Mouse (Mus musculus) forebrain, embryonic 12.5 days (tissue): ENCODE measurements around the gene Ngdn. TPM values are rescaled to one million over a fixed set of nuclear protein-coding genes. Genes with fewer than 3 reads are reported as not detected.
"Not testable (repeated sequence)": the region's sequence is repeated elsewhere in the genome, so short reads cannot be mapped to it uniquely, and the experiment has no call there.

Source experiments
- ATAC-seq: fragments of 200-750 bp; cut with Nextera tagmentation; 2 replicates; pipeline ENCODE4 v1.8.0; 2017; ENCODE audit warnings: moderate TSS enrichment; ENCODE audit not compliant: low FRiP score
- H3K27ac ChIP-seq: fragments of 300-500 bp; sonication (generic); 2 replicates; pipeline ENCODE4 v1.5.1; 2016; ENCODE audit warnings: mild to moderate bottlenecking
- H3K27me3 ChIP-seq: fragments of 300-500 bp; sonication (generic); 2 replicates; pipeline ENCODE4 v1.6.1; 2016; ENCODE audit warnings: mild to moderate bottlenecking
- H3K36me3 ChIP-seq: fragments of 300-500 bp; sonication (generic); replicated peaks from 2 replicates; pipeline ENCODE4 v1.6.1; 2016; ENCODE audit warnings: mild to moderate bottlenecking
- H3K4me1 ChIP-seq: fragments of 300-500 bp; sonication (generic); 2 replicates; pipeline ENCODE4 v1.6.1; 2016
- H3K4me2 ChIP-seq: fragments of 300-500 bp; sonication (generic); 2 replicates; pipeline ENCODE4 v1.6.1; 2016; ENCODE audit warnings: mild to moderate bottlenecking, moderate library complexity
- H3K4me3 ChIP-seq: fragments of 300-500 bp; sonication (generic); replicated peaks from 2 replicates; pipeline ENCODE4 v1.5.1; 2016; ENCODE audit warnings: mild to moderate bottlenecking
- H3K9ac ChIP-seq: fragments of 300-500 bp; sonication (generic); 2 replicates; pipeline ENCODE4 v1.6.1; 2016; ENCODE audit warnings: mild to moderate bottlenecking
- H3K9me3 ChIP-seq: fragments of 300-500 bp; sonication (generic); 2 replicates; pipeline ENCODE4 v1.6.1; 2016
- WGBS: fragments of 180-500 bp; shearing (Covaris S2); methylation state at CpG from one replicate; pipeline ENCODE4 v1.1.7; 2016; 5-methylcytosine and 5-hydroxymethylcytosine counted together
- polyA plus RNA-seq: library from polyadenylated mRNA; unstranded; fragments of >200 nt; fragmentation: Nextera tagmentation; extraction: Ambion mirVana; gene quantifications from 2 replicates; pipeline ENCODE4 v1.2.1, GENCODE M21; 2016

Gene Ngdn
- polyA plus RNA-seq, 1 experiment from 2014 or later, result 71.7 TPM

DNA sequence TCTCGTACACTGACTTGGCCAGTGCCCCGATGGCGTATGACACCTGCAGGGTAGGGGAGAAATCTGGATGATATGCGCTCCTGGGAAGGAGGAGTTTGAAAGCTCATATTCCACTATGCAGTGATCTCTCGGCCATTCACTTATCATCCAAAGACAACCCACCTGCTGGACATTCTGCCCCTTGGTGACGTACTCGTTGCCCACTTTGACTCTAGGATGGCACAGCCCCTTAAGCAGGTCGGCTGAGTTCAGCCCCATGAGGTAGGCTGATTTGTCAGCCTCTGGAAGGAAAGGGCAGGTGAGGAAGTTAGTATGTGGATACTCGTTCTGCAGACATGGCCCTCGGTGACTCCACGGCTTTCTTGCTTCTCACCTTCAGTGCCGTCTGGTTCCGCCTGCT lies 26.4 kb upstream of the Ngdn start:
- 95% methylated on average over 13 of the region's 13 CpGs for WGBS
- H3K27me3 ChIP-seq, result no peaks in the 10 kb centered on the region
- no peak overlapping the region for H3K4me2 ChIP-seq
- no peak overlapping the region for H3K27ac ChIP-seq
- H3K9ac ChIP-seq, result no peak overlapping the region
- ATAC-seq, result no peak
- H3K9me3 ChIP-seq, result no peaks in the 10 kb centered on the region
- peaks cover 1% of the 10 kb centered on the region; the same call in 1 of the 2 replicates for H3K4me1 ChIP-seq
- H3K4me3 ChIP-seq, result no peak overlapping the region
- H3K36me3 ChIP-seq, result no peaks in the 10 kb centered on the region

DNA sequence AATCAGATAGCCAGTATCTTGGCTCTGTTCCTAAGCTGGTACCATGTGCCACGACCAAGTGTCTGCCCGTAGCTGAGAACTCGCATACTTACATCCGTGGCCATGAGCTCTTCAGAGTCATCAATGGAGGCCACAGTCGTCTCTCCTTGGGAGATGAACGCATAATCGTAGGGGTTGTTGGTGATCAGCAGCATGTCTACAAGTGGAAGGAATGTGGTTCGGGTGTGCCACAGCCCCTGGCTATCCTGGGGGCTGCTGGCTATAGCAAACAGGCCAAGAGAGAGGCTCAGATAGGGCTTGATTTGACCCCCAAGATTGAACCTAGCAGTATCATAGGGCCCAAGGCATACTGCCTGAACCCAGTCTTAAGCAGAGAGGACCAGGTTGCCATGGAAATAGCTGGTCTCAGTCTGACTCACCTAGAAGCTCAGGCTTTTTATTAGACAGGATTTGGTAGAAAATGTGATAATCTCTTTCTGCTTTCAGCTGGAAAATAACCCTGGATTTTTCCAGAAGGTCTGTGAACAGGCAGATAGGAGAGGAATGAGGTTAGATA lies 25.3 kb upstream of the Ngdn start:
- 91% methylated on average over 8 of the region's 8 CpGs for WGBS
- Histone ChIP-seq H3K4me2 (no peak overlapping the region), H3K4me3 (no peak overlapping the region), H3K9ac (no peak overlapping the region), H3K36me3 (no peaks in the 10 kb centered on the region), H3K27me3 (no peaks in the 10 kb centered on the region), H3K27ac (no peak overlapping the region), H3K9me3 (no peaks in the 10 kb centered on the region), H3K4me1 (peaks cover 12% of the 10 kb centered on the region)
- ATAC-seq, result no peak

DNA sequence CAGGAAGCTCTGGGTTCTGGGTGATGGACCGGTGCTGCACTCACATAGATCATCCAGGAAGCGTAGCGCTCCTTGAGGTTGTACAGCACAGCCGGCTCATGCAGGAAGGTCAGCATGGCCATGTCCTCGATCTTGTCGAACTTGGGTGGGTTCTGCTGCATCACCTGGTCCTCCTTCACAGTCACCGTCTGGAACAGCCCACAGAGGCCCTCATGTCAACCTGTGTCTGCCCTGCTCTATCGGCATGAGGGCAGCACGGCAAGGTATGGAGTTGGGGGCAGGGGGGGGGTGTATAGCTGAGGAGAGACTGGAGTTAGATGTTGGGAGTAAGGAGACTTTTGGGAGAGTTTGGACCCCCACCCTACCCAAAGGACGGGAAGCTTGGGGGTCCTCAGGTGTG lies 23.1 kb upstream of the Ngdn start:
- Histone ChIP-seq H3K4me2 (no peak overlapping the region), H3K9ac (no peak overlapping the region), H3K4me1 (peaks cover 35% of the 10 kb centered on the region), H3K27me3 (no peaks in the 10 kb centered on the region), H3K27ac (no peak overlapping the region), H3K4me3 (no peak overlapping the region), H3K9me3 (no peaks in the 10 kb centered on the region), H3K36me3 (no peaks in the 10 kb centered on the region)
- 91% methylated on average over 10 of the region's 10 CpGs for WGBS
- no peak for ATAC-seq

DNA sequence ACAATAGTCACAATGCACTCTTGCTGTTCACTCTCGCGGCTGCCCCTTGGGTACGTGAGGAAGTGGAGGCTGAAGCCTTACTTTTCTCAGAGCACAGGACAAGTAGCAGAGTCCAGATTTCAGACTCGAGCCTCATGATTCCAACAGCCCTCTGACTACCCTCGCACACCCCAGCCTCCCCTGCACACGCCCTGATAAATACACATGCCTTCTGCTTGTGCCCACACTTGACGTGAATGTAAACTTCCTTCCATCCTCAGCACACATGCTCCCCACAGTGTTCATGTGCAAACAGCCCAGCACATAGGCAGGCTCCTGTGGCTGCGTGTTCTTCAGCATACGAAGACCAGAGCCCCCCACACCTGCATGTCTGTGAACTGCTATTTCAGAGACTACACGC lies 21.6 kb upstream of the Ngdn start:
- ATAC-seq, result no peak
- 58% methylated on average over 10 of the region's 10 CpGs for WGBS
- no peak overlapping the region for H3K9ac ChIP-seq
- no peak overlapping the region for H3K4me3 ChIP-seq
- H3K4me1 ChIP-seq, result peaks cover 39% of the 10 kb centered on the region
- no peaks in the 10 kb centered on the region for H3K9me3 ChIP-seq
- H3K36me3 ChIP-seq, result no peaks in the 10 kb centered on the region
- no peak overlapping the region for H3K27ac ChIP-seq
- H3K27me3 ChIP-seq, result no peaks in the 10 kb centered on the region
- H3K4me2 ChIP-seq, result no peak overlapping the region

DNA sequence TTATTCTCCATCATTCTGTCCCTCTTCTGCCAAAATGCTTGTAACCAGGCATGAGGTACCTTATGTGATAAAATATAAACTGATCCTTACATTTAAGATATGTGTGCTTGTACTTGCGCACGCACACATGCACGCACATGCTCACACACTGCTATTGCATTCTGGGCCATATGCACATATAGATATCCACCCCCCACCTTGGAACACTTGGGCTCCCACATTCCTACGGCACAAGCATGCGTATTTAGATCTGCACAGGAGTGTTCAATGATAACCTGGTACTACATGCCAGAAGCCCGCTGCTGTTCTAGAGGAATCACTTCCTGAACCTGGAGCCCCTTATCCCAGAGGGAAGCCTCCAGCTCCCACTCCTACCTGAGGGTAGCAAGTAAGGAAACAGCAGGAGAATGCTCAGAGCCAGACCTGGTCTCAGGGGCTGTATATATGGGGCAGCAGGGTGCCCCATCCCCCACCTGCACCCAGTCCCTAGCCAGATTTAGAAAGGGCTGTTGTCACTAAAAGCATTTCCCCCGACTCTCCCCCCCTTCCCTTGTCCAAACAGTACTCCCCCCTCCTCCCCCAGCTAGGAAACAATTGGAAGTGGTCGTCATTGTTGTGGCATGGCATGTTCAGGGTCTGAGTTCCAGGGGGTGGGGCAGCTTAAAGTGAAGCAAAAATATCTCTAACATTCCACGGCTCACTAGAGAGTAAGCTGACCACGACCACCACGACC lies 21.0 kb upstream of the Ngdn start, which contains the start of gene Myh7:
Gene Myh7, minus strand, starts transcription at position 491 of the 733 bp plus-strand sequence.
- H3K27me3 ChIP-seq, result no peaks in the 10 kb centered on the region
- peaks cover 39% of the 10 kb centered on the region for H3K4me1 ChIP-seq
- peak within 1 kb of the TSS; percentile 13 for H3K4me2 ChIP-seq
- 54% methylated on average over 11 of the region's 11 CpGs for WGBS
- no peaks in the 10 kb centered on the region for H3K9me3 ChIP-seq
- H3K36me3 ChIP-seq, result no peaks in the 10 kb centered on the region
- H3K27ac ChIP-seq, result peak within 1 kb of the TSS; percentile 88
- H3K9ac ChIP-seq, result peak within 1 kb of the TSS; percentile 44
- no peak within 1 kb of the TSS for H3K4me3 ChIP-seq
- ATAC-seq, result 0 out of 2 replicates have a peak, but pooled peaks have one; percentile 10

DNA sequence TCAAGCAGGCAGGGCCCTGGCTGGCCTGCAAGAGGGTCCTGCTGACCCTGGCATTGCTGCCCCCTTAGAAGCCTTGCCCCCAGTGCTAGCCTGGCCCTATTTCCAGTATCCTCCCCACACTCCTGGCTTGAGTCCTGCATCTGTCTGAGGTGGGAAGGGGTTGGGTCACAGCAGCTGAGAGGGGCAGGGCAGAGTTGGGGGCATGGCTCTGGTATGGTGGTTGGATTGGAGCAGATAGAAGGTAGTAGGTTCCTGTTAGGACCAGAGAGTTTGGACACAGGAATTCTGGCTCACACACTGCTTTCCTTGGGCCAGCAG lies 20.4 kb upstream of the Ngdn start:
- Histone ChIP-seq H3K9ac (peak overlapping the region; percentile 42; the same call in 1 of the 2 replicates), H3K27me3 (no peaks in the 10 kb centered on the region), H3K36me3 (no peaks in the 10 kb centered on the region), H3K4me1 (peaks cover 39% of the 10 kb centered on the region), H3K27ac (peak overlapping the region; percentile 88), H3K9me3 (no peaks in the 10 kb centered on the region), H3K4me3 (no peak overlapping the region), H3K4me2 (no peak overlapping the region)
- ATAC-seq, result peak; percentile 24; the same call in 1 of the 2 replicates

DNA sequence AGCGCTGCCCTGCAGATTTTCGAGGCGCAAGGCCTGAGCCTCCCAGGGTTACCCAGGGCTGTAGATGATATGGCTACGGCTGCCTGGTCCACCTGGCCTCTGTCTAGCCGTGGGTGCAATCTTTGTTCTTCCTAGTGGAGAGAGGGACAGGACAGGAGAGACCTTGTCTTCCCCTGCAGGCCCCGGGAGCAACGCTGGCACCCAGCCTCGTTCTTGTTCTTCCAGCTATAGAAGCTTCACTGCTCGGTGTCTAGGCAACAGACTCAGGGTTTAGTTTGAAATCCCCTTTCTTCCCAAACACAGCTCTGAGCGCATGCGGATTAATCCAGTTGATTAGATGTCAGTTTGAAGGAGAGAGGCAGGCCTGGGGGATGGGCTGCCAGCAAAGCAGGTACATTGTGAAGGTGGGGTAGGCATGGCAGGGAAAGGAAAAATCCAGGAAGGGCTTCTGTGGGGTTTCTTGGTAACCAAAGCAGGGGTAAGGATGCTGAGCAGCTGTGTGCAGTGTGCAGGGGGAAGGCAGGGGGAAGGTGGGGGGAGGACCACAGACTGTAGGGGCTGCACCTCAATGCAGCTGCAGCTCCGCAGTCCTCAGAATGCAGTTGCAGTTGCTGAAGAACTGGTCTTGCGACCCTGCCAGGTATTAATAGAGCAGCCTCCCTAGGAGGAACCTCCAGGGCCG lies 19.7 kb upstream of the Ngdn start:
- Histone ChIP-seq H3K4me3 (no peak overlapping the region), H3K36me3 (no peaks in the 10 kb centered on the region), H3K27ac (peak overlapping the region; percentile 88), H3K4me1 (peaks cover 39% of the 10 kb centered on the region), H3K9me3 (no peaks in the 10 kb centered on the region), H3K4me2 (peak overlapping the region; percentile 13), H3K9ac (peak overlapping the region; percentile 44; the same call in 1 of the 2 replicates), H3K27me3 (no peaks in the 10 kb centered on the region)
- 13% methylated on average over 14 of the region's 14 CpGs for WGBS
- ATAC-seq, result peak; percentile 71

DNA sequence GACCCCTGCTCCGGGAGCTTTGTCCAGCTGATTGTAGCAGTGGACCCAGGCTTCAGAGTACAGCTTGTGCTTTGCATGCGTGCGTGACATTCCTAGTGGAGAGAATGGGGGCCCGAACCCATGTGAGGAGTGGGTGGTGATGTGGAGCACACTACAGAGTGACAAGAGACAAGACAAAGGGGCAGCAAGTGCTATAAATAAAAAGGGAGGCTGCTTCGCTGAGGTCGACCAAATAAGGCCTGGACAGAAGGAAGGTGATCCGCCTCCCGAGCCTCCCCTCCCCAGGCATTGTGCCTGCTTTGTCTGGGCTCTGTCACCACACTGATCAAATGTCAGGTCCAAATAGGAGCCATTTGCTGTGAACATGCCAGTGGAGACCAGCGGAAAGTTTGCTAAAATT lies 18.5 kb upstream of the Ngdn start:
- Histone ChIP-seq H3K4me3 (no peak overlapping the region), H3K9me3 (no peaks in the 10 kb centered on the region; the same call in 1 of the 2 replicates), H3K4me1 (peaks cover 39% of the 10 kb centered on the region), H3K4me2 (no peak overlapping the region), H3K36me3 (no peaks in the 10 kb centered on the region), H3K9ac (no peak overlapping the region), H3K27me3 (no peaks in the 10 kb centered on the region), H3K27ac (0 out of 2 replicates have a peak overlapping the region, but pooled peaks have one; percentile 26)
- ATAC-seq, result no peak
- 47% methylated on average over 9 of the region's 9 CpGs for WGBS

DNA sequence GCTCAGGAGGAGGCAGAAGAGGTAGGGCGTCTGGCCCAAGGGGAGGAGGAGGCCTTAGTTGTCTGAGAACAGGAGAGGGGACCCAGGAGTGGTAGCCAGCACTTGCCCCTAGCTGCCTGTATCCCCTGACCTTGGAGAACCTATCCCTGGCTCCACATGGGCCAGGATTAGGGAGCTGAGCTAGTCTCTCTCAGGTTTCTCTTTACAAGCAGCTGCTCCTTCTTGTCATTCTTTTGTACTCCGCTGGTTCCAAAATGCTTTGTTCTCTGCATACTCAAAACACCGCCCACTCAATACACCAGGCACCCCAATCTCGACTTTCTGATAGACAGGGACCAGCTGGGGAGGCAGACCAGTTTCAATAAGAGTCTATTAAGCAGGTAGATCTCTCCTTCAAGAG lies 18.0 kb upstream of the Ngdn start:
- H3K4me2 ChIP-seq, result no peak overlapping the region
- 25% methylated on average over 4 of the region's 4 CpGs for WGBS
- no peaks in the 10 kb centered on the region; the same call in 1 of the 2 replicates for H3K9me3 ChIP-seq
- H3K9ac ChIP-seq, result no peak overlapping the region
- no peaks in the 10 kb centered on the region for H3K27me3 ChIP-seq
- H3K4me1 ChIP-seq, result peaks cover 39% of the 10 kb centered on the region
- no peaks in the 10 kb centered on the region for H3K36me3 ChIP-seq
- no peak overlapping the region for H3K4me3 ChIP-seq
- ATAC-seq, result no peak
- 0 out of 2 replicates have a peak overlapping the region, but pooled peaks have one; percentile 26 for H3K27ac ChIP-seq

DNA sequence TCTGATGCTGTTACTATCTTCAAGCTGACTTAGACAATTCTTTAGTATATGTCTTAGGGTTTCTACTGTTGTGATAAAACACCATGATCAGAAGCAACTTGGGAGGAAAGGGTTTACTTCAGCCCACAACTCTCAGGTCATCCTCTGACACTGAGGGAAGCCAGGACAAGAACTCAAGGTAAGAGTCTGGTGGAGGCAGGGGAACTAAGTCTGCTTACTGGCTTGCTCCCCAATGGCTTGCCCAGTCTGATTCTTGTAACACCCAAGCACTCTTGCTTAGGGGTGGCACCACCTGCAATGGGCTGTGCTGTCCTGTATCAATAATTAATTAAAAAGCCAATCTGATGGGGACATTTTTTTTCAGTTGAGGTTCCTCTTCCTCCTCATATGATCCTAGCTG lies 16.6 kb upstream of the Ngdn start:
- H3K4me3 ChIP-seq, result no peak overlapping the region
- H3K27ac ChIP-seq, result no peak overlapping the region
- H3K27me3 ChIP-seq, result no peaks in the 10 kb centered on the region
- H3K9ac ChIP-seq, result no peak overlapping the region
- H3K9me3 ChIP-seq, result no peaks in the 10 kb centered on the region; the same call in 1 of the 2 replicates
- no peak overlapping the region for H3K4me2 ChIP-seq
- ATAC-seq, result no peak
- peaks cover 45% of the 10 kb centered on the region for H3K4me1 ChIP-seq
- H3K36me3 ChIP-seq, result no peaks in the 10 kb centered on the region

DNA sequence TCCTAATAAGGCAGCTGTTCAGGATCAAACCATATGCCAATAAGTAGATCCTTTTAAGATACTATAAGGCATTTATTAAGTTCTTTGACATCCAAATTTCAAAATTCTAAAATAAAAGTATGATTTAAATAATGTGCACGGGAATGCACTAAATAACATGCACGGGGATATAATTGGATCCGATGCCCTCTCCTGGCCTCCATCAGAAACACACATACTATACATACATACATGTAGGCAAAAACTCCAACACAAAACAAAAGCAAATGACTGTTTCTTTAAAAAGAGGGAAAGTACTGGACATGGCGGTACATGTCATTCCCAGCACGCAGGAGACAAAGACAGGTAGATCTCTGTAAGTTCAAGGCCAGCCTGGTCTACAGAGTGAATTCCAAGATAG lies 15.4 kb upstream of the Ngdn start:
- H3K4me2 ChIP-seq, H3K4me3 ChIP-seq, H3K9me3 ChIP-seq, H3K36me3 ChIP-seq, H3K27ac ChIP-seq, H3K27me3 ChIP-seq, ATAC-seq, H3K9ac ChIP-seq: not testable (repeated sequence)
- H3K4me1 ChIP-seq, result peaks cover 45% of the 10 kb centered on the region
- 87% methylated on average over 5 of the region's 5 CpGs for WGBS

DNA sequence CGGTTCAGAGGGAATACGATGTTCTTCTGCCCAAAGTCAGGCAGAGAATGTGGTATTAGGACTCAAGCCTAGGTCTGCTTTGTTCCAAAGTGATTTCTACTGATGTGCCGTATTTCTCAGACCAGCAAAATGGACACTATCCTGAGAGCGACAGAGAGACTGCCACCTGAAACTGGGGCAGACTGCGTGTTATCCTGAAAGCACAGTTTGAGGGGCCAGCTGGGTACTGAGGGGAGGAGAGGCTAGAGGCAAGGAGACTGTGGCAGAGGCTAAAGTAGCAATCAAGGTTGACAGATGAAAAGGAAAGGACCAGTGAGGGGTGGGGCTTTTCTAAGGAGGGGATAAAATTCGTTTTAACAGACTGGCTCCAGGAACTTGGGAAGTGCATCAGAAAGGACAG lies 14.4 kb upstream of the Ngdn start:
- Histone ChIP-seq H3K4me2 (no peak overlapping the region), H3K4me3 (no peak overlapping the region), H3K27me3 (no peaks in the 10 kb centered on the region), H3K27ac (no peak overlapping the region), H3K36me3 (no peaks in the 10 kb centered on the region), H3K9ac (no peak overlapping the region), H3K4me1 (peaks cover 35% of the 10 kb centered on the region), H3K9me3 (no peaks in the 10 kb centered on the region; the same call in 1 of the 2 replicates)
- ATAC-seq, result no peak
- WGBS, result 82% methylated on average over 6 of the region's 6 CpGs
